ENCODE assay signal across 7 mouse cellular contexts in the genomic region with DNA sequence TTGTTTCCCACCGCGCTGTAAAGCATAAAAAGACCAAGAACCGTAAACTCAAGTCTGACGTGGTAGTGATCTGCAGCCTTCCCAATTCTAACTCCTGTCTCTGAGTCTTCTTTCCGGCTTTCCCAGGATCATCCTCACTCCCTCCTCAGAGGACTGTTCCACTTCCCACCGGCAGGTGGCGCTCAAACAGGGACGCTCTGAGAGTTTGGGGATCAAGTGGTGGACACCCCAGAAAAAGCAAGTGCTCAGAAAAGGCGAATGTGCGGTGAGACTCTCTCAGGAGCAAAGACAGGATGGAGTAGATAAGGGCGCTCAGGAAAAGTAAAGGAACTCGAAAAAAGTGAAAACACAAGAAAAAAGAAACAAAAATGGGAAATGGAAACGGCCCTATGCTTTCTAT. TPM values are rescaled to one million over a fixed set of nuclear protein-coding genes. Genes with fewer than 3 reads are reported as not detected.
DNase-seq lines count a peak whose midpoint lies in the region; ATAC-seq and TF ChIP-seq lines count a peak whose summit lies in the region.

No protein-coding gene starts in this region.

- no peaks in the 10 kb centered on the region for H3K4me1 ChIP-seq in cerebellum, adult 2 months (ENCODE audit: control insufficient read depth, insufficient read depth, low read length)
- H3K4me1 ChIP-seq in hindbrain, embryonic 15.5 days (replicated peaks) = peaks cover 35% of the 10 kb centered on the region

- no peak for ATAC-seq in hindbrain, embryonic 15.5 days (ENCODE audit: low FRiP score, low read depth)

- WGBS in cerebellum, adult 2 months = 23% methylated on average over 13 of the region's 13 CpGs
- WGBS in hindbrain, embryonic 15.5 days = 26% methylated on average over 13 of the region's 13 CpGs

- H3K9ac ChIP-seq in hindbrain, embryonic 15.5 days = no peak overlapping the region

- no peak overlapping the region for H3K4me3 ChIP-seq in cerebellum, adult 2 months (replicated peaks; ENCODE audit: insufficient read depth, low read depth, low read length)
- no peak overlapping the region for H3K4me3 ChIP-seq in hindbrain, embryonic 15.5 days

- H3K27ac ChIP-seq in cerebellum, adult 2 months (ENCODE audit: insufficient read depth, low read length) = no peak overlapping the region
- no peak overlapping the region for H3K27ac ChIP-seq in hindbrain, embryonic 15.5 days (replicated peaks)

- peaks cover 13% of the 10 kb centered on the region for H3K36me3 ChIP-seq in hindbrain, embryonic 15.5 days

- no peaks in the 10 kb centered on the region for H3K9me3 ChIP-seq in hindbrain, embryonic 15.5 days

- 0 out of 2 replicates have a peak overlapping the region, but pooled peaks have one; percentile 7 for H3K4me2 ChIP-seq in hindbrain, embryonic 15.5 days

- TF ChIP-seq CTCF in cerebellum, adult 2 months (IDR thresholded peaks at IDR 0.05; ENCODE audit: borderline replicate concordance, insufficient read depth, low read depth, low read length) = peak; percentile 84

- TF ChIP-seq POLR2A in cerebellum, adult 2 months (IDR thresholded peaks at IDR 0.05; ENCODE audit: borderline replicate concordance, insufficient read depth, low read length) = no peak

- no peaks in the 10 kb centered on the region for H3K27me3 ChIP-seq in cerebellum, adult 2 months (ENCODE audit: control insufficient read depth, insufficient read depth, low read length)
- no peaks in the 10 kb centered on the region for H3K27me3 ChIP-seq in hindbrain, embryonic 15.5 days

- peak; percentile 20 for DNase-seq in adipocyte (ENCODE audit: low spot score)
- peak; percentile 50 to 64 for DNase-seq in cerebellum, adult 2 months
- DNase-seq in frontal cortex, postnatal 36 days (ENCODE audit: low spot score in 2 of 2) = peak; percentile 30 to 48
- DNase-seq in left cerebral cortex, postnatal 36 days (ENCODE audit: low spot score in 2 of 2) = peak; percentile 38 to 47
- DNase-seq in mesoderm, embryonic 11.5 days (ENCODE audit: low read depth, low spot score) = peak; percentile 63
- peak; percentile 26 to 77 for DNase-seq in spleen, postnatal 4 days (ENCODE audit: low spot score in 2 of 2)

- intact Hi-C loops in left cerebral cortex, postnatal 36 days (cut with DNase I) = loop anchor here (5.0 to 10.0 kb wide), 2 partner anchors 66 to 1208 kb away; partner anchors contain the start of gene Dpy19l3

RNA-seq across cellular contexts. Expression of gene Pdcd5, which starts 39.4 kb away (rescaled TPM):
- 93.8 and 99.5 TPM in 2 replicates for polyA plus RNA-seq in cerebellum, adult 2 months (2012; rRNA removed)
- polyA plus RNA-seq in hindbrain, embryonic 15.5 days (2015; fragmentation: Nextera tagmentation; extraction: Ambion mirVana) = 234 and 241 TPM in 2 replicates
- 10 to 100 TPM; 69.4 to 71.6 TPM for total RNA-seq in left cerebral cortex, postnatal 36 days (2021)
